Mouse (Mus musculus) forebrain, embryonic 15.5 days (tissue): ENCODE data around the gene Btbd7. TPM values are rescaled to one million over a fixed set of nuclear protein-coding genes. Genes with fewer than 3 reads are reported as not detected.

Source experiments
- ATAC-seq: fragments of 200-750 bp; cut with Nextera tagmentation; replicated peaks from 2 replicates; pipeline ENCODE4 v1.8.0; 2017; ENCODE audit warnings: mild to moderate bottlenecking, moderate TSS enrichment, moderate library complexity
- H3K27ac ChIP-seq: fragments of 300-500 bp; sonication (generic); replicated peaks from 2 replicates; pipeline ENCODE4 v1.5.1; 2015; ENCODE audit warnings: mild to moderate bottlenecking, inconsistent platforms
- H3K27me3 ChIP-seq: fragments of 300-500 bp; sonication (generic); 2 replicates; pipeline ENCODE4 v1.6.1; 2015; ENCODE audit warnings: inconsistent platforms
- H3K36me3 ChIP-seq: fragments of 300-500 bp; sonication (generic); 2 replicates; pipeline ENCODE4 v1.6.1; 2015; ENCODE audit warnings: mild to moderate bottlenecking, inconsistent platforms
- H3K4me1 ChIP-seq: fragments of 300-500 bp; sonication (generic); 2 replicates; pipeline ENCODE4 v1.6.1; 2015; ENCODE audit warnings: inconsistent platforms
- H3K4me2 ChIP-seq: fragments of 300-500 bp; sonication (generic); replicated peaks from 2 replicates; pipeline ENCODE4 v1.6.1; 2015; ENCODE audit warnings: mild to moderate bottlenecking, inconsistent platforms
- H3K4me3 ChIP-seq: fragments of 300-500 bp; sonication (generic); 2 replicates; pipeline ENCODE4 v1.5.1; 2015; ENCODE audit warnings: mild to moderate bottlenecking, inconsistent platforms
- H3K9ac ChIP-seq: fragments of 300-500 bp; sonication (generic); replicated peaks from 2 replicates; pipeline ENCODE4 v1.6.1; 2015; ENCODE audit warnings: mild to moderate bottlenecking, inconsistent platforms
- H3K9me3 ChIP-seq: fragments of 300-500 bp; sonication (generic); 2 replicates; pipeline ENCODE4 v1.6.1; 2016; ENCODE audit warnings: inconsistent platforms
- whole genome bisulfite sequencing: fragments of 180-500 bp; shearing (Covaris S2); methylation state at CpG from one replicate; pipeline ENCODE4 v1.1.7; 2015; ENCODE audit warnings: mixed read lengths; 5-methylcytosine and 5-hydroxymethylcytosine counted together
- polyA plus RNA-seq: library from polyadenylated mRNA; unstranded; fragments of >200 nt; fragmentation: Nextera tagmentation; extraction: Ambion mirVana; gene quantifications from 2 replicates; pipeline ENCODE4 v1.2.1, GENCODE M21; 2015

The Btbd7 gene
- polyA plus RNA-seq = 17.8 and 19.7 TPM in 2 replicates

DNA sequence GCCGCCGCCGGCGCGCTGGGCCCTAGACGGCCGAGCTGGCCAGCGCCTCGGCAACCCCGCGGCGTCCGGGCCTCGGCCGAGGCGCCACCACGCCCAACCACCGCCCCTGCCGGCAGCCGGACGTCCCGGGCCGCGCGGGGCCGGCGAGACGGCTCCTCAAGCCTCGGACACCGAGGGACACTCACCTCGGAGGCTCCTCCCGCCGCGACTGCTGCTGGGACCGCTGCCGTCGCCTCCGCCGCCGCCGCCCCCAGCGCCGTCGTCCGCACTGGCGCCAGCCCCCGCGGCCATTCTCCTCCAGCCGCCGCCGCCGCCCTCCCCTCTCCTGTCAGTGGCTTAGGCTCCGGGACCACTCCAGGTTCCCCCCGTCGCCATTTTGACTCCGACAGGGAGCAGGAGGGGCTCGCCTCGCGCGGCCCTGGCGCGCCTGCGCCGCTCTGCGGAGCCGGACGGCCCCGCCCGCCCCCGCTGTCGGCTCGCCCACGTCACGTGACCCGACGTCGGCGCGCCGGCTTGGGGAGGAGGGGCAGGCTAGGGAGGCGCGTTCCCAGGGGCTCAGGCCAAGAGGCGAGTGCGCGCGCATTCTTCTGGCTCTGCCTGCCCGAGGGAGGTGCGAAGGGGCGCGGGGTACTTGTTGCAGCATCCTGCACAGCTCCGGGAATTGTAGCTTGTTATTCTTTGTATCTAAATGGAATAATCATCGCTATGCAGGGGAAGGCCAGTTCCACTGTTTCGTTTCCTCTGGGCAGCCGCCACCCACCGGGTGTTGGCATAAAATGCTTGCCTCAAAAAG, at the start of gene Btbd7:
Gene Btbd7 (minus strand): TSS at position 441 of the 793 bp plus-strand sequence.
- H3K9me3 ChIP-seq = no peaks in the 10 kb centered on the region
- peak; percentile 98 for ATAC-seq
- peak within 1 kb of the TSS; percentile 95 for H3K9ac ChIP-seq
- WGBS = 1% methylated on average over 63 of the region's 95 CpGs
- peaks cover 27% of the 10 kb centered on the region for H3K4me1 ChIP-seq
- peak within 1 kb of the TSS; percentile 95 for H3K27ac ChIP-seq
- H3K36me3 ChIP-seq = no peaks in the 10 kb centered on the region
- H3K4me2 ChIP-seq = peak within 1 kb of the TSS; percentile 67
- H3K27me3 ChIP-seq = no peaks in the 10 kb centered on the region
- peak within 1 kb of the TSS; percentile 89 for H3K4me3 ChIP-seq

- no peak overlapping the region for H3K27ac ChIP-seq
- no peaks in the 10 kb centered on the region for H3K9me3 ChIP-seq
- H3K4me3 ChIP-seq = no peak overlapping the region
- H3K27me3 ChIP-seq = no peaks in the 10 kb centered on the region
- WGBS = 92% methylated on average over 2 of the region's 2 CpGs
- no peaks in the 10 kb centered on the region for H3K36me3 ChIP-seq
- no peaks in the 10 kb centered on the region for H3K4me1 ChIP-seq
- H3K9ac ChIP-seq = no peak overlapping the region
- no peak for ATAC-seq
- H3K4me2 ChIP-seq = no peak overlapping the region
Observed at GRCm38 (mm10) chr12:102916073-102916472, 37.8 kb upstream of the Btbd7 start.

DNA sequence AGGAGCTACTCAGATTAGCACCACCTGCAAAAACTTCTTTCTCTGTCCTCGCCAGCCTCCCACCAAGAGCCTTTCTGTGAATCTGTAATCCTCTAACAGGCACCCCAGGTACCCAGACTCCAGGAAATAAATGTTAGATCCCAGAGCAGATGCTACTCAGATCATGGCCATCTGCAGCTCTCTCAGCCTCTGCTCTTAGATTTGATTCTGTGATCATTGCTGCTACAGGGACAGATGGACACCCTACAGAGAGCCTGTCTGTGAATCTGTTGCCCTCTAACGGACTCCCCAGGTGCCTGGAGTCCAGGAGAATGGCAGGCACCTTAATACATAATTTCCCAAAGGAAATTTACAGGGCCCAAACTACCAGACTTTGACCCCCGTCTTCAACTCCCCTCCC, 29.9 kb upstream of the Btbd7 start:
- no peak overlapping the region for H3K9ac ChIP-seq
- H3K9me3 ChIP-seq = no peaks in the 10 kb centered on the region
- no peaks in the 10 kb centered on the region for H3K4me1 ChIP-seq
- H3K27ac ChIP-seq = no peak overlapping the region
- no peaks in the 10 kb centered on the region for H3K27me3 ChIP-seq
- no peak overlapping the region for H3K4me3 ChIP-seq
- no peaks in the 10 kb centered on the region for H3K36me3 ChIP-seq
- 29% methylated on average over 3 of the region's 3 CpGs for WGBS
- ATAC-seq = no peak
- H3K4me2 ChIP-seq = no peak overlapping the region

GRCm38 (mm10) chr12:102899091-102899490, 20.8 kb upstream of the Btbd7 start, which contains the start of gene Cox8c:
Cox8c (plus strand) TSS chr12:102899316.
- Histone ChIP-seq H3K9ac (no peak within 1 kb of the TSS), H3K9me3 (no peaks in the 10 kb centered on the region), H3K27me3 (no peaks in the 10 kb centered on the region), H3K4me3 (no peak within 1 kb of the TSS), H3K27ac (no peak within 1 kb of the TSS), H3K36me3 (no peaks in the 10 kb centered on the region), H3K4me1 (0 out of 2 replicates have a peak, but pooled peaks cover 2% of the 10 kb centered on the region), H3K4me2 (no peak within 1 kb of the TSS)
- no peak for ATAC-seq
- 94% methylated on average over 17 of the region's 17 CpGs for WGBS

DNA sequence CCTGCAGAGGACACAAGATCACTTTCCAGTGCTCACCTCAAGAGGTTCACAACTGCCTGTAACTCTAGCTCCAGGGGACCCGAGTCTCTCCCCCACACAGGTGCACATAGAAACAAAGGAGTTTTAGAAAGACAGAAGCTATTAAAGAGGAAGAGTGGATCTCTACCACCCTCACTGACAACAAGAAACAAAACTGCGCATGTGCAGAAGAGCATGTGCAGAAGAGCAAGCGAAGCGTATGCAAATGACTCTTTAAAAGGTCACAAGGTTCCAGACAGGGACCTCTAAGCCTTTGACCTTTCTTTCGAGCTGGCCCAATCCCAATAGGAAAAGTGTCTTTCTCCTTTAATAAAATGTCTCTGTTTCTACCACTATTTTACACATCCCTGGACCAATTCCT, 10.3 kb upstream of the Btbd7 start:
- 49% methylated on average over 5 of the region's 5 CpGs for WGBS
- Histone ChIP-seq H3K36me3 (no peaks in the 10 kb centered on the region), H3K27ac (no peak overlapping the region), H3K4me2 (no peak overlapping the region), H3K27me3 (no peaks in the 10 kb centered on the region), H3K4me3 (no peak overlapping the region), H3K4me1 (peaks cover 4% of the 10 kb centered on the region; the same call in 1 of the 2 replicates), H3K9ac (no peak overlapping the region), H3K9me3 (no peaks in the 10 kb centered on the region)
- no peak for ATAC-seq

GRCm38 (mm10) chr12:102887366-102887765, 9.1 kb upstream of the Btbd7 start:
- no peak overlapping the region for H3K9ac ChIP-seq
- WGBS = 40% methylated on average over 10 of the region's 10 CpGs
- H3K9me3 ChIP-seq = no peaks in the 10 kb centered on the region
- ATAC-seq = no peak
- peaks cover 4% of the 10 kb centered on the region; the same call in 1 of the 2 replicates for H3K4me1 ChIP-seq
- no peak overlapping the region for H3K4me3 ChIP-seq
- H3K27ac ChIP-seq = no peak overlapping the region
- H3K36me3 ChIP-seq = no peaks in the 10 kb centered on the region
- H3K27me3 ChIP-seq = no peaks in the 10 kb centered on the region
- H3K4me2 ChIP-seq = no peak overlapping the region

- Histone ChIP-seq H3K27me3 (no peaks in the 10 kb centered on the region), H3K36me3 (no peaks in the 10 kb centered on the region), H3K4me1 (peaks cover 4% of the 10 kb centered on the region; the same call in 1 of the 2 replicates), H3K4me2 (no peak overlapping the region), H3K9ac (no peak overlapping the region), H3K4me3 (no peak overlapping the region), H3K27ac (no peak overlapping the region), H3K9me3 (no peaks in the 10 kb centered on the region)
- WGBS = 19% methylated on average over 5 of the region's 5 CpGs
- ATAC-seq = peak; percentile 81
Observed at GRCm38 (mm10) chr12:102885735-102886134, 7.5 kb upstream of the Btbd7 start.

DNA sequence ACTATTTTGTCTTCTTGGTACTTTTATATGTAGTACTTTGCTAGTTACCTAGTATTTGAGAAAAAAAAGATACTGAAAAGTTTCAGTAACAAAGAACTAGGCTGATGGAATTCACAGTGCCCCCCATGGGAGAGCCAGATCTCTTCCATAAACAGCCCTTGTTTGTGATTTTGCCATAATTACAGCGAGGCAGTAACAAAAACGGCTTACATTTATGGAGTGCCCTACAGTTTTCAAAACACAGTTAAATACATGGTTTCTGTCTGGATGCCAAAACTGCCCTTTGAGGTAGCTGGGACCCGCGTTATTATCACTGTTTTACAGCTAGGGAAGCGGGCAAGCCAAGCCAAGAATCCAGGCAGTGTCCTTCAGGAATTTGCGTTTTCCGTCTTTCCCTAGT, 630 bp upstream of the Btbd7 start:
- Histone ChIP-seq H3K36me3 (no peaks in the 10 kb centered on the region), H3K4me3 (peak overlapping the region; percentile 89), H3K27ac (peak overlapping the region; percentile 95), H3K9me3 (no peaks in the 10 kb centered on the region), H3K4me2 (peak overlapping the region; percentile 43), H3K4me1 (peaks cover 27% of the 10 kb centered on the region), H3K27me3 (no peaks in the 10 kb centered on the region), H3K9ac (peak overlapping the region; percentile 38)
- ATAC-seq = peak; percentile 20; the same call in 1 of the 2 replicates
- 17% methylated on average over 7 of the region's 7 CpGs for WGBS

GRCm38 (mm10) chr12:102877301-102878030, 805 bp downstream of the Btbd7 start:
- Histone ChIP-seq H3K27ac (peak overlapping the region; percentile 95), H3K9ac (peak overlapping the region; percentile 95), H3K4me2 (peak overlapping the region; percentile 67), H3K4me3 (peak overlapping the region; percentile 89), H3K9me3 (no peaks in the 10 kb centered on the region), H3K36me3 (no peaks in the 10 kb centered on the region), H3K4me1 (peaks cover 27% of the 10 kb centered on the region), H3K27me3 (no peaks in the 10 kb centered on the region)
- ATAC-seq = peak; percentile 80
- under 1% methylated on average over 68 of the region's 70 CpGs for WGBS

DNA sequence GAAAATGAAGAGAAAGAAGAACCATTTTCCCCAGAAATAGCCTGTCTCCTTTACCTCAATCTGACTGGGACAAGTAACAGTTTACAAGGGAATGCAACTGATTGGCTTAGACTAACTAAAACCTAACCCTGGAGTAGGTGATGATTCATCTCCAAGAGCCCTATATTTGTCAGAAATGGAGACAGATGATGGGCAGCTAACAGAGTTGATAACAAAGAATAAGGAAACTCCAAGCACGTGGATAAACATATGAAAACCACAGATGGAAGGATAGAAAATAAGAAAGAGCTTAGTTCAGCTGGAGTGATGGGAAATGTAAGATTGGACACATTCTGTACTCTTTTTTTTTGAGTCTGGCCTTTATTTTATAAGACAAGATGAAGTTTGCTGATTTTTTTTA, 7.7 kb downstream of the Btbd7 start:
- H3K27ac ChIP-seq = no peak overlapping the region
- ATAC-seq = no peak
- H3K4me2 ChIP-seq = no peak overlapping the region
- no peaks in the 10 kb centered on the region for H3K36me3 ChIP-seq
- H3K4me1 ChIP-seq = peaks cover 4% of the 10 kb centered on the region
- no peak overlapping the region for H3K4me3 ChIP-seq
- H3K9ac ChIP-seq = no peak overlapping the region
- no peaks in the 10 kb centered on the region for H3K9me3 ChIP-seq
- WGBS = 81% methylated on average over 1 of the region's 1 CpGs
- no peaks in the 10 kb centered on the region for H3K27me3 ChIP-seq

- no peak for ATAC-seq
- H3K27me3 ChIP-seq = no peaks in the 10 kb centered on the region
- no peak overlapping the region for H3K27ac ChIP-seq
- WGBS = 94% methylated on average over 2 of the region's 2 CpGs
- H3K4me3 ChIP-seq = no peak overlapping the region
- no peak overlapping the region for H3K4me2 ChIP-seq
- H3K9me3 ChIP-seq = no peaks in the 10 kb centered on the region
- no peak overlapping the region for H3K9ac ChIP-seq
- no peaks in the 10 kb centered on the region for H3K36me3 ChIP-seq
- no peaks in the 10 kb centered on the region for H3K4me1 ChIP-seq
Observed at GRCm38 (mm10) chr12:102869802-102870201, 8.5 kb downstream of the Btbd7 start.

- no peaks in the 10 kb centered on the region for H3K9me3 ChIP-seq
- no peak for ATAC-seq
- H3K4me3 ChIP-seq = no peak overlapping the region
- no peak overlapping the region for H3K9ac ChIP-seq
- no peaks in the 10 kb centered on the region for H3K36me3 ChIP-seq
- no peak overlapping the region for H3K4me2 ChIP-seq
- H3K27ac ChIP-seq = no peak overlapping the region
- H3K4me1 ChIP-seq = no peaks in the 10 kb centered on the region; the same call in 1 of the 2 replicates
- H3K27me3 ChIP-seq = no peaks in the 10 kb centered on the region
Observed at GRCm38 (mm10) chr12:102860806-102861205, 17.5 kb downstream of the Btbd7 start.
